Mouse (Mus musculus) thymus, postnatal 4 days (tissue): ENCODE measurements around the gene Snx10.
A peak's percentile ranks its signal among the peaks of the same experiment; 100 is the strongest.

Source experiments
- DNase-seq: peaks from one replicate; pipeline ENCODE4 v3.0.0; 2021

The Snx10 gene

DNA sequence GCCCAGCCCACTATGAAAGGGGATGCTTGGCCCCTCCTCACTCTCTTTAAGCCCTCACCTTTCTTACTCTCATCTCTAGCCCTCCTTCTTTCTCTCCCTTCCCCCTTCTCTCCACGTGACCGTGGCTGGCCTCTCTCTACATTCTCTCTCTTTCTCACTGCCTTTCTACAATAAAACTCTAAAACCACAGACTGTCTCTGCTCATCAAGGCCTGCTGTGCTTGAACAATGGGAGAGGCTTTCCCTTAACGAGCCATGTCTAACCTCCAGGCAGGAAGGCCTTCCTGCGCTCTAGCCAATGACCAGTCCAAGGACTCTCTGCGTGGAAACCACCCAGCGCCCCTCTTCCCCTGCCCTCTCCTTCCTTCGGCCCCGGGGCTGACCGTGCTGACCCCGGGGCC is 11.9 kb downstream of the Snx10 start:
- DNase-seq: no peak

DNA sequence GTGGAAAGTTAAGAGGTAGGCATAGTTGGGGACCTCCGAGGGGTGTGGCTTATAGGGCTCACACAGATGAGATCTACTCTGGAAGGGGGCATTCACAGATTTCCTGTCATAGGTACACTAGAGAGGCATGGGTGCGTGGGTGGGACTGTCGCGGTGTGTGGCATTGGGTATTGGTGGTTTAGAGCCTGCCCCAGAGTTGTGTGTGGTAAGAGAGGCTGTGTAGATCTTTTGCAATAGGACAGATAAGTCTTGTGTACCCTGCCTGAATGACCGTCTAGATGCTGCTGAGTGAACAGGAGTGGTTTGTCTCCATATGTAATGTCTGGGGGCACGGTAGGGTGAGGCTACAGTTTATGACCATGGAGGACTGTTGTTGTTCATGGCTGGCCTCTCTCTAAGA is 16.8 kb downstream of the Snx10 start:
- DNase-seq: no peak

DNA sequence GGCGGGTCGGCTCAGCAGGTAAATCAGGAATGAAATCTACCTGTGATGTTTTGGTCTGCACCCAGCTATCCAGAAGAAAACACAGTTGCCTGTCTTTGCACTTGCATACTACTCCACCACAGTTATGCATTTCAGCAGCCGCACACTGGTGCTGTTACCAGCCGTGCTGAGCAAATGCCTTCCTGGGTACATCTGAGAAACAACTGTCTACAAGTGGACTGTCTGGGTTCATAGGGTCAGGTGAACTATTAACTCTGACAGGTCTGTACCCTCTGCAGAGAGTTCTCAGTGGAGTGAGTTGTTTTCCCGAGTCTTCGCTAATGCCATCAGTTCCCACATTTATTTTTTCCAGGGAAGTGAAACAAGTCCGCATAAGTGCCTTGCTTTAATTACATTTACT is 17.7 kb downstream of the Snx10 start:
- DNase-seq: no peak

DNA sequence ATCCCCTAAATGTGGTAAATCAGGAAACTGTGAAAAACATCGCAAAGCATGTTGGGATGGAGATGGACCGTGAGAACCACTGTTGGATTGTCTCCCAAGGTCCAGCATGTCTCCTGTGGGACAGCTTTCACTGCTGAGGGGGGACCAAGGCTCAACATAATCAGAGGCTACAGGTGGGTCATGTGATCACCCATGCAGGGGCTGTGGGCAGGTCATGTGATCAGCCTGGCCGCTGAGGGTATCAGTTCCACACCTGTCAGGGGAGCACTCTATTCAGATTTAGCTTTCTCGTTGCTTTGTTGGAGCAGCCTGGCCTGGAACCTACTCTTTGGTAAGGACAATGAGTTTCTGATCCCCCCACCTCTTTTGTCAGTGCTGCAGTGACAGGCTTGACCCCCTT is 18.4 kb downstream of the Snx10 start:
- DNase-seq: no peak

DNA sequence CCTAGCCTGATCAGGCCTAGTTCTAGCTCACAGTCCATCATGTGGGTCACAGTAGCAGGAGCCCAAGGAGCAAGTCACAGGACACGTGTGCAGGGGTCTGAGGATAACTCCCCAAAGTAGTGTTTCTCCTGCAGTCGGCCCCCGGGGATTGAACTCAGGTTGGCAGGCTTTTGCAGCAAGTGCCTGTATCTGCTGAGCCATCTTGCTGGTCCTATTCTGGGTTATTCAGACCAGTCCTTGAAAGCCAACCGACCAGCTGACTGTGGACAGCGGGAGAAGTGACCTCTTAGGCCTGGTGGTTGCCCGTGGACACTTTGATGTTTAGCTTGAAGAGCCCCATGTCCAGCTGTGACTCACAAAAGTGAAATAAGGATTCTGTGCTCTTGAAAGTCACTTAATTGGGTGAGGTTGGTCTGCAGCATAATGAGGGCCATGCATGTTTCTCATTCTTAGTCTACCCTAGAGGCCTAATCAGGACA is 20.0 kb downstream of the Snx10 start:
- no peak for DNase-seq

DNA sequence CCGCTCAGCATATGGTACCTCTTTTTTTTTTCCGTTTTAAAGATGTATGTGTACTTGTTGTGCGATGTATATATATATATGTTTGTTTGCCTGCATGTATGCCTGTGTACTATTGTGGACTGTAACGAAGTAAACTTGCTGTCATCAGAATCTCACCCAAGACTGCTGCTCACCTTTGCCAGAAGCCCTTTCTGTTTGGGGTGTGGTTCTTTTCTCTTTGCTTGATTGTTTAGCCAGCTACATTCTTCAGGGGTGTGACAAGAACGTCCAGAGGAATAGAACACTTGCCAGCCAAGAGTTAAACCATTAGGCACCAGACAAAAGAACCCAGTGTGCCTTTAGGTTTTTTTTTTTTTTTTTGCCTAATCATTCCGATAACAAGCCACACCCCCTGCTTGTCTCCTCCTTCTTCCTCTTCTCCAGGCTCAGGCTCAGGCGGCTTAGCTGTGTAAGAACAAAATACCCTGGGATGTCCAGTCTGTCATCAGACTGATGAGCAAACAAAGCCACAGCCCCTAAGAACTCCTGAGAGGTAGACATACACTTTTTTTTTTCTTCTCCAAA is 20.5 kb downstream of the Snx10 start:
- no peak for DNase-seq

DNA sequence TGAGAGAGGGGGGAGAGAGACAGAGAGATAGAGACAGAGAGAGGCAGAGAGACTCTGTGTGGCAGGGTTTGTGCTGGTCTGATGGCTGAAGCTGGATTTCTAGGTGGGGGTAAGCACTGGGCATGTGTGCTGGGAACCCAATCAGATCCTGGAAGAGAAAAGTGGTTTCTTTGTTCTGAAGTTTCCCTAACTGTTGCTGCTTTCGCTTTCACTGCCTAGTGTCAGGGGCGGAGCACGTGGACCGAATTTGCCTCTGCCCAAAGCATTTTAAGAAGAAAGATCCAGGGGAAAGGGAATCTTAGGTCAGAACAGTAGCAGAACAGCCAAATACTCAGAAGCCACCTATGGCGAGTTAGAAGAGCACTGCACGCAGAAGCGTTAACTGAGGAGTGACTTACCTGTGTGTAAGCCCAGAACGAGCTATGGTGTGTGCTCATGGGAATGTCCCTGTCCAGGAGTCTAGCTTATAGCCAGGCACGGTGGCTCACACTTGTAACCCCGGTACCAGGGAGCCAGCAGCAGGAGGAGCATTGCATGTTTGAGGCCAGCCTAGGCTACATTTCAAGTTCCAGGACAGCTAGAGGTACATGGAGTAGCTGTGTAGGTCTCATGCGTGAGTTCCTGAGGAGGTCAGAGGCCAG is 21.6 kb downstream of the Snx10 start:
- DNase-seq: peak; percentile 31

DNA sequence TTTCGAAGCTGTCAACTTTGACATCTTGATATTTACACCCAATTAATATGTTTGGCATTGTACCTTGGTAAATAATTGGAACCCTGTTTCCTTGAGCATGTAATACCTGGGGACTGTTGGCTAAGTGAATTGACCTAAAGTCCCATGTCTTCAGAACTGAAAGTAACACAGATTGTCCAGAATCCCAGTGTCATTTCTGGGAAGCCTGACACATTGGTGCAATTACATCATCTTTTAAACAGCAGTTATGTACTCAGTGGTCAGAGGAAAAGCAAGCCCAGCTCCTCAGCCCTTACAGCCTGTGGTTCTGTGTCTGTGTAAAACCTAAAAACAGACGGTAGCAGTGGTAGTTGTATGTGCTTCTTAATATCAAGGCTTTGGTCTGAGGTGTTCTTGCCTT is 22.4 kb downstream of the Snx10 start:
- DNase-seq: no peak

DNA sequence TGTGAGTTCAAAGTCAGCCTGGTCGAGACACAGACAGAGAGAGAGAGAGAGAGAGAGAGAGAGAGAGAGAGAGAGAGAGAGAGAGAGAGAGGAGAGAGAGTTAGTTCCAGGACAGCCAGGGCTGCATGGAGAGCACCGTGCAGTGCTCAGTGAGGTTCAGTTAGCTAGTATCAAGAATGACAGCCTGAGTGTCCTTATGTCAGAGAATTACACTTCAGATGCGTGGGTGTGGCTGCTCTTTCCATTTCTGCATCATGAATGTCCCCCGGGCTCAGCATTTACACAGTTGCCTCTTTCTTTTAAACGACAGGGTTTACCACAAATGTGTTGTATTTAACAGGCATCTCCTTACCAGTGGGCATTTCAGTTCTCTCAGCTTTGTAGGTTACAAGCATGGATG is 25.1 kb downstream of the Snx10 start:
- no peak for DNase-seq

DNA sequence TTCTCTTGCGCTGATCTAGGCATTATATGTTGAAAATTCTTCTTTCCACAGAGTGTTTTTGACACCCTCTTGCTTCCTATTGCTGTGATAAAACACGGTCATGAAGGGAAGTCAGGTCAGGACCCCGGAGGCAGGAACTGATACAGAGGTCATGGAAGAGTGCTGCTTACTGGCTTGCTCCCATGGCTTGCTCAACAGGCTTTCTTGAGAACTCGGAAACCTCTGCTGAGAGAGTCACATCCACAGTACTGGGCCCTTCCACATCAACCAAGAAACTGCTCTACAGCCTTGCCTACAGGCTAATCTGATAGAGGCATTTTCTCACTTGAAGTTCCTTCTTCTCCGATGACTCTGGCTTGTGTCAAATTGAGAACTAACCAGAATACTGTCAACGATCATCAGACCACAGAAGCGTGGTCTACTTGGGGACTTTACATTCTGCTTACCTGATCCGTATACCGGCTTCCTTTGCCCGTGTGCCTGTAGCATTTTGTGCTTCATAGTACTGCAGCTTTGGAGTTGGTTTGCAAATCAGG is 27.6 kb downstream of the Snx10 start:
- no peak for DNase-seq

DNA sequence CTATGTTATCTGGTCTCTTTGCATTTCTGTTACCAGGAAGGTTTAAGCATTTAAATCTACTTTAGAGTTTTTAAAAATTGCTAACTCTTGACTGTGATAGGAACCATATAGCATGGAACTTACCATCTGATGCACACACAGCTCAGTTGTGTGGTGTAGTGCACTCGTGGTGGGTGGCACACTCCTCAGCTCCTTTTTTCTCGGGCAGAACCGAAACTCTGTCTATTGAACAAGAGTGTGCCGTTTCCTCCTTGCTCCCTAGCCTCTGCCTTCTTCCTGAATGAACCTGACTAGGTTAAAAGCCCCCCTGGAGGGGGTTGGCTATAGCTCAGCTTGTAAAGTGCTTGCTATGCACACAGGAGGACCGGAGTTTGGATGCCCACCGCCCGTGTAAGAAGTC is 32.9 kb downstream of the Snx10 start:
- DNase-seq: no peak

DNA sequence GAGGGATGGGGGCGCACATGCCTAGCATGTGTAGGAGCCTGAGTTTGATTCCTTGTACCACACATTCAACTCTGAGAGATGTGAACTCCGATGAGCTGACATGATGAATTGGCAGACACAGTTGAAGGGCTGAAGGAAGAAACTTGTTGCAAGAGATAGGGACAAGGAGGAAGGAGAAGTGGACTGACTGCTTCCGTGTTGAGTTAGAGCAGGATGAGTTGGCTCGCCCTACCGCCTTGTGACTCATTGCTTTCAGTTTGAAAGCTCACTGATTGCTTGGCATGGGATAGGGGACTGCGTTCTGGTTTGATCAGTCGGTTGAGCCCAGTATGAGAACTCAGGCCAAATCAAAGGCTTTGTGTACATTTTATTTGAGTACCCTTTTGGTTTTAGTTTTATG is 34.6 kb downstream of the Snx10 start:
- no peak for DNase-seq

DNA sequence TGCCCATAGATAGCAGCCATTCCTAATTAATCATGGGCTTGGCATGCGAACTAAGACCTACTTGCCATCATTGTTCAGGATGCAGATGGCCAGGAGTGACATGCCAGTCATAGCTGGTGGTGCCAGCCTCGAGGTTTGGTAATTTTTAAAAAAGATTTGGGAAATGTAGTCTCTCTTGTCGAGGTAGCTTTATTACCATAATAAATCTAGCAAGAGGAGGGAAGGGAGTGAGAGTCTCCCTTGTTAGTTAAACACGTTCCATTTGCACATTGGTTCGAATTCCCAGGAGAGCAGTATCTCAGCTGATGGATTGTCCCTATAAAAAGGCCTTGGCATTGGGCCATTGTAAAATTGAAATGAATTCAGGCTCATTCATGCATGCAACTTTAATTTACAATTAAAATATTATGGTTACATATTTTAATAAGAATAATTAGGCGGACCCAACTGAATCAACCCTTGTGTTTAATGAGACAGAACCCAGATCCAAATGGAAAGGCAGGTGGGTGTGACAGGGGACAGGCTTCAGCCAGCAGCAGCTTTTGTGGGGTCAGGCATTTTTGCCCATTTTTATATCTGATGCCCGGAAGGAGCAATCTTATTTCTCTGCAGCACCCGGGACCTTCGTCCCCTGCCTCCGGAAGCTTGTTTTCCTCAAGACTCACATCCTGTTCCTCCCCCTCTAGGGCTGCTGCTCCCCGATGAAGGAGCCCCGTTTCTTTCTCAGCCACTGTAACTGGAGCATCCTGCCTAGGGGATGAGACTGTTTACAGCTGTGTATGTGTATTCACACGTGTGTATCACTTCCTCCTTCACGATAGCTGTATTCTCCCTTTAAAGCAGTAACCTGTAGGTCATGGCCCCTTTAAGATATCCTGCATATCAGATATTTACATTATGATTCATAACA is 43.3 kb downstream of the Snx10 start:
- no peak for DNase-seq

DNA sequence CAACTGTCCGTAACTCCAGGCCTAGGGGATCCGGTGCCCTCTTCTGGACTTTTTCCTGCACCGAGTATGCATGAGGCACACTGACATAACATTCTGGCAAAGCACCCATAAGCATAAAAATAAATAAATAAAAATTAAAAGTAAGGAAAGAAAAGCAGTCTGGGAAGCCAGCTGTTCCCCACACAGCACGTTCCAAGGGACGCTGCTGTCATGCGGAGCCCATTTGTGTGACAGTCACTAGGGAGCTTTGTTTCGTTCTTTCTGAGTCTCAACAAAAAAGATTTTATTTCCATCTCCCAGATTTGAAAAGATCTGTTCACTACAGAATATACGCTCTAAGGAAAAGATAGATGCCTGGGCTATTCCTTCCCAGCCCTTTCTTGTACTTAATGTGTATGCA is 45.4 kb downstream of the Snx10 start:
- no peak for DNase-seq

DNA sequence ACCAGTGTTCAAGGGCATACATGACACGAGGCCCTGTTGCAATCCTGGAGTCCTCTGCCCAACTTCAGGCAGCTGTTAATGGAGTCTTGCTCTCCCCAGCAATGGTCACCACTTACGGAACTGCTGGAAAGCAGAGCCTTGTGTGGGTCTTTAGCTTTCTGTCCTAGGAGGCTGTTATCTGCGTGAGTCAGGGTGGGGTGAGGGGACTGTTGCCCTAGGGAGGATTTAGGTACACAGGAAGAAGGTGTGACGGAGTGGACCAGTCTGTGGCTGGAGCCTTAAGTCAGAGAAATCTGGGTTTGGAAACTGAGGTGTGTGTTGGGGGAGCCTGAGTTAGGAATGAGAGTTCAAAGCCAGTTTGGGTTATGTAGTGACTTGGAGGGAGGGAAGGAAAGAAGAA is 49.4 kb downstream of the Snx10 start:
- DNase-seq: no peak

DNA sequence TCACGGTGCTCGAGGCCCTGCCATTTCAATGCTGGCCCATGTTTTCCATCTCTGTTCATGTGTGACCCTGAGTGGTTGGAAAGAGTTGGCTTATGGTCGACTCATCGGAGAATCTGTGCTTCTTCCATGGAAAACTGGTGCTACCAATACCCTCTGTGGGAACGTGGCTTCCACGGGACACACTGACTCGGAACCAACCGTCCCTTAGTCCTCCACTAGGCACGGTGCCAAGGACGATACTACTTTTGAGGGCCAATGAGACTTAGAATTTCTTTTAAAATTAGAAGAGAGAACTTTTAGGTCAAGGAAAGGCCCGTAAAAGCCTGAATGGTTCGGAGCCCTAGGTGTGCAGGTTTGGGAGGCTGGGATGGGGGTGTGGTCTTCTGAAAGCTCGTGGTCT is 50.4 kb downstream of the Snx10 start:
- DNase-seq: no peak

DNA sequence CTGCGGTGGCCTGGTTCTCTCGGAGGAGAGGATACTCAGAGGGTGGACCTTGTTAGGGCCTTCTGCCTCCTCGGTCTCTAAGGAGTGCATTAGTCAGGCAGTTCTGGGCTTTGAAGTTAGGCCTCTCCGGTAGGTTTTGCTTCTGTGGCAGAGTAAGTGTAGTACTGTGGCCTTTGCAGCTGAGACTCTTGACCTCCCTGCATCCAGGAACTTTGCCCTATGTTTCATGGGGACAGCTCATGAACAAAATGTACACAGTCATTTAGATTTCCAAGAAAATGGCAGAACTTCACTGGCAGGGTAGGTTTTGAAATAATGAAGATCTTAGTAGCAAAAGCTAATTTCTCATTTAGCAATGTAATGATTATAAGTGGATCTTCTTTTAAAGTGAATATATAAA is 54.7 kb downstream of the Snx10 start:
- DNase-seq: no peak

DNA sequence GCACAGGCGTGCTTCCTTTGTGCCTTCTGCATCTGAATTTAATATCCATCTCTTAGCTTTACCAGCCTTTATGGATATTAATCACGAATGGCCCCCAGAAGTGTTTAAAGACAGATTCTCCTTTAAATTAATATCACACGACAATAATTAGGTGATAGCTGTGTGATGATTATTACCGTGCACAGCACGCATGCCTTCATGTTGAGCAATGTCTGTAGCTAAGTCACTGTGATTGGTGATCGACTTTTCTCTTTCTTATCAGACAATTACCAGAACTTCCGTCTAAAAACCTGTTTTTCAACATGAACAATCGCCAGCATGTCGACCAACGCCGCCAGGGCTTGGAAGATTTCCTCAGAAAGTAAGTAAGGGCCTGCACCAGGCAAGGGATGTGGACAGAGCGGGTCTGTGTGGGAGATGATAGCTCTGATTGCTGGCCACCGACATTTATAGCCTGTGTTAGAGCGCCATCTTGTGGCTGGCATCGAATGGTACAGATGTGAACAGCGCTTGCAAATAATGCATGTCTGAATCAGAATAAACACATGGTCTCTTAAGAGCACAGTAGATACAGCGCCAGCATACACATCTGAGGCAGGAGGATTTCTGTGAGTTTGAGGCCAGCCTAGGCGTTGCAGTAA is 56.5 kb downstream of the Snx10 start:
- DNase-seq: peak; percentile 89

DNA sequence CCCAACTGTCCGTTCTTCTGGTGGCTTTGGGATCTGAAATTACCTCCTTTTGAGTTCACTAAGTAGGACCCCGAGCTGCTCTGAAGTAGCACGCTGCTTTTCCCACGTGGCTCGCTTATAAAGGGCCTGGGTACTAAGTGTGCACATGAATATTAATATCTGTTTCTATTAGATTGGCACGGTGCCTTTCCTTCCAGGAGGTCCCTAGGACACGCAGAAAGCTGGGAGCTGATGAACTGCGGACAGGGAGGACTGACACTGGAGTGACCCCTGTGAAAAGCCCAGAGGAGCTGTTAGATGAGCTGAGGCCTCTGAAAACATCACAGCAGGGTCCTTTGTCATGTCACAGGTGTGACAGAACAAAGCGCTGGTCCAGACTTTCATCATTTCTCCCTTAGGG is 57.7 kb downstream of the Snx10 start:
- no peak for DNase-seq

DNA sequence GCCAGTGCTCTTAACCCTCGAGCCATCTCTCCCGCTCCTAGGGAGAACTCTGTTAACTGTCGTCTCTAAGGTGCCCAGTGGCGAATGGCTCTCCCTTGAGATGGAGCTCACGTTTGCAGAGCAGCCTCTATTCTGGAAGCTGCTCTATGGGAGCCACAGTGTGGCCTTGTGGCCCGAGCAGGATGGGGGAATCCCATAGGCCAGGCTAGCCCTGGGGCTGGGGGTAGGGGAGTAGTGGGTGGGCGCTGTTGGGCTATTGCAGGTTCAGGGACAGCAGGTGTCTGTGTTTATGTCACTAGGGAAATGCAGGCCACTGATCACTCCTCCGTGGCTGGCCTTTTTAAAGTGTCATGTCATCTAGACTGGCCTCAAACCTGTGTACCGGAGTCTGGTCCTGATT is 58.4 kb downstream of the Snx10 start:
- no peak for DNase-seq

DNA sequence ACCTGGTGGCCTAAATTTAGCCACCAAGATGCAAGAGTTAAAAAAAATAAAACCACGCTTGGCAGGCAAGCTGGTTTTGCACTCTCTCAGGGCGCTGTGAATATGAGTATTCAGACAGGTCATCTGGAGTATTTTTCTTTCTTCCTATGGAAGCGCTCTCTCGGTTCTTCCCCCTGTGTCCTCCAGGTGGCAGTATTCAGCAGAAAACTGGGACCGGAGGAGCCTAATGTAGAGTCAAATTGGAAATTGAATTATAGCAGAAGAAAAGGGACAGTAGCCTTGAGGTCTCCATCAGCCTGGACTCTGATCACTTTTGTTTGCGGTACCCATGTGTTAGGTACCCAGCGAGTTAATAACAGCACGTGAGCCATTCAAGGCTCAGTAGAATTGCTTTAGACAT is 62.3 kb downstream of the Snx10 start:
- DNase-seq: peak; percentile 70

DNA sequence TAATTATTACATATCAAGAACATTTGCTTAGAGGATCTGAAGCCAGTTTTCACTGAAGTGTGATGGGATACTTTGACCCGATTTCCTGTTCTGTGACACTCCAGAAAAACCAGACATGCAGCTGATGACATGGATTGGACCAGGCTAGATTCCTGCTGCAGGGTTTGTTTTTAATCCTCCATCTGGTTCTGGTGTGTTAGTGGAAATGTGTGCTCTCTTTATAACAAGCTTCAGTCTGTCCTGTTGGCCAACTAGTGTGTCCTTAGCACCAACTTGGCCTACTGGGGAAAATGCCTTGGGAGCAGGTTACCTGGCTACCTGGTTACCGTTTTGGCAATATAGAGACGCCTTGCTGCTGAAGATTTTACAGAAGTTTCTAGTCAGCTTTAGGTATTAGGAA is 63.6 kb downstream of the Snx10 start:
- DNase-seq: no peak

DNA sequence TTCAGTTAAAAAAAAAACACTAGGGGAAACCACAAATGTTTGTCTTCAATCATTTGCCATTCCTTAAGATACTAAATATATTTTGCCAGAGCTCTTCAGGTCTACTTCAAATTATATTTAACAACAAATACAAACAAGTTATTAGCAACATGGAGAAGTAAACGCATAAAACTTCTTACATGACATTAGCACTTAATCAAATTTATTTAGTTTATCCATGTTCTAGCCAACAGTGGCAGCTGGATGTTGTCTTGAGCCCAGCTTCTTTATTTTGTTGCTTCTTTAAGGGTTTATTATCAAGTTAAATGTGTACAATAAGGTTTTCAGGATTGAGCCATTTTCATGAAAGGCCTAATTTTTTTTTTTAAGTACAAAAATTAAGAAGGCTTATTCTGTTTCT is 67.6 kb downstream of the Snx10 start:
- no peak for DNase-seq
